Mouse (Mus musculus) liver, postnatal 0 days (tissue): ENCODE measurements around the gene Gabpa. TPM values are rescaled to one million over a fixed set of nuclear protein-coding genes. Genes with fewer than 3 reads are reported as not detected.

Experiments
- ATAC-seq: fragments of 200-750 bp; cut with Nextera tagmentation; 2 replicates; pipeline ENCODE4 v1.8.0; 2017; ENCODE audit warnings: mild to moderate bottlenecking, moderate library complexity
- DNase-seq: peaks from one replicate; pipeline ENCODE4 v3.0.0-alpha.2; 2016
- H3K27ac ChIP-seq: fragments of 300-500 bp; sonication (generic); 2 replicates; pipeline ENCODE4 v1.5.1; 2014; ENCODE audit warnings: antibody characterized with exemption, moderate library complexity, mild to moderate bottlenecking, low read depth
- H3K27me3 ChIP-seq: fragments of 300-500 bp; sonication (generic); 2 replicates; pipeline ENCODE4 v1.6.1; 2014; ENCODE audit warnings: low read length, control low read depth, mixed read lengths; ENCODE audit not compliant: insufficient read depth
- H3K36me3 ChIP-seq: fragments of 300-500 bp; sonication (generic); replicated peaks from 2 replicates; pipeline ENCODE4 v1.6.1; 2014; ENCODE audit warnings: mild to moderate bottlenecking, control low read depth, low read length, moderate library complexity, mixed read lengths; ENCODE audit not compliant: insufficient read depth
- H3K4me1 ChIP-seq: fragments of 300-500 bp; sonication (generic); 2 replicates; pipeline ENCODE4 v1.6.1; 2014; ENCODE audit warnings: antibody characterized with exemption, mild to moderate bottlenecking, control low read depth; ENCODE audit not compliant: insufficient read depth
- H3K4me2 ChIP-seq: fragments of 300-500 bp; sonication (generic); 2 replicates; pipeline ENCODE4 v1.6.1; 2014; ENCODE audit warnings: low read depth, mild to moderate bottlenecking, low read length, moderate library complexity, mixed read lengths
- H3K4me3 ChIP-seq: fragments of 300-500 bp; sonication (generic); 2 replicates; pipeline ENCODE4 v1.5.1; 2014; ENCODE audit warnings: low read depth, low read length
- H3K9ac ChIP-seq: fragments of 300-500 bp; sonication (generic); replicated peaks from 2 replicates; pipeline ENCODE4 v1.6.1; 2014; ENCODE audit warnings: mild to moderate bottlenecking, moderate library complexity
- H3K9me3 ChIP-seq: fragments of 300-500 bp; sonication (generic); 2 replicates; pipeline ENCODE4 v1.6.1; 2016; ENCODE audit warnings: mild to moderate bottlenecking, control low read depth, low read length, mixed read lengths
- CTCF ChIP-seq: sonication (generic); IDR thresholded peaks from 2 replicates; pipeline ENCODE4 v1.5.1; 2016; ENCODE audit warnings: antibody characterized with exemption, low read depth
- EP300 ChIP-seq: IDR thresholded peaks from 2 replicates; pipeline ENCODE4 v1.6.1; 2016; ENCODE audit warnings: antibody characterized with exemption, low read depth, mild to moderate bottlenecking
- WGBS: fragments of 180-500 bp; shearing (Covaris S2); extraction: QIAGEN DNeasy Blood & Tissue Kit; methylation state at CpG from one replicate; pipeline ENCODE4 v1.1.7; 2014; ENCODE audit not compliant: insufficient replicate concordance; 5-methylcytosine and 5-hydroxymethylcytosine counted together
- polyA plus RNA-seq: library from polyadenylated mRNA; unstranded; fragments of >200 nt; fragmentation: Nextera tagmentation; extraction: Ambion mirVana; gene quantifications from 2 replicates; pipeline ENCODE4 v1.2.1, GENCODE M21; 2015

Gene Gabpa
- polyA plus RNA-seq, result 7.9 and 9.2 TPM in 2 replicates

DNA sequence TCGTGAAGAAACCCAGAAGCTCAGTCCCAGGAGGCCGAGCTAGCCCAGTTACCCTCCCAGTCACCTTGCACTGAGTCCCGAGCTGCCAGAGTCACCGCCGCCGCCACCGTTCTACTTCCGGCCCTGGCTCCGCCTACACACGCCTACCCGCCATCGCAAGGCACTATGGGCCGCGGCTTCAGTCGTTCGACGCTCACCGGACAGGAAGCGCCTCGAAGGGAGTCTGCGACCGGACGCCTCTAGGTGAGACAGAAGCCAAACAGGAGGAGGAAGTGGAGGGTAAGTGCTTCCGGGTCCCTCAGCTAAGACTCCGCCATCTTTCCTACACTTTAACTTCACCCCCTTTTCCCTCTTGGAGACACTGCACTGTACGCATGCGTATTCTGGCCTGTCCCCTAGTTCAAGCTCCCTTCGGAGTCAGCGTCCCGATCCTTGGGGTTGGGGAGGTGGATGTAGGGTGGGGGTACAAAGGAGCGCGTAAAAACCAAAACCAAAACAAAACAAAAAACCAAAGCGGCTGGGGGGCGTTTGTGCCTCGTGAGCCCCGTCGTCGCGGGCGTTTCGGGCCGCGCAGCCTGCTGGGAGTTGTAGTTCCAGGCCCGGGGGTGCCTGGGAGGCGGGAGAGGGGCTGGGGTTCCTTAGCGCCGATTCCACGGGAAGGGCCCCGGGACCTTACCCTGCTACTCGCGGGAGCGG, at the start of gene Gabpa:
TSS of gene Gabpa (plus strand) at position 181 of the 696 bp plus-strand sequence.
- no peak for TF ChIP-seq CTCF
- peak; percentile 74 for TF ChIP-seq EP300

DNA sequence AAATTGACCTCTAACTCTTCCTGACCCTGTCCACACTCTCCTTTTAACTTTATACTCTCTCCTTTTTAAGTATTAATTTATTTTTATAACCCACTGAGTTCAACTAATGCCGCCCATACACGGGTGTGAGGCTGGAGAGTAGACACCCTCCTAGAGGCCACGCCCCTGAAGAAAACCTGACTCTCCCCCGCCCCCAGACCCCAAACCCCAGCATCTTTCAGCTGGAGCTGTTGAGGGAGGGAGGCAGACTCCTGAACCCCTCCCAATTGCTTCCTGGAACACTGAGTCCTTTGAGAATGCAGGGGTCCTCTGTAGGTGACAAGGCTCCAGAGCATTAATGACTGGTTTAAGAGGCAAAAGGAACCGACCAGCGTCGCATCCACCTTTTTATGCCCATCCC, 49.8 kb upstream of the Gabpa start:
- Histone ChIP-seq H3K27me3 (no peaks in the 10 kb centered on the region), H3K4me2 (no peak overlapping the region), H3K4me3 (no peak overlapping the region), H3K9ac (no peak overlapping the region), H3K4me1 (no peaks in the 10 kb centered on the region), H3K36me3 (no peaks in the 10 kb centered on the region), H3K27ac (no peak overlapping the region), H3K9me3 (no peaks in the 10 kb centered on the region)
- WGBS, result 55% methylated on average over 7 of the region's 7 CpGs
- DNase-seq, result no peak
- TF ChIP-seq EP300, result no peak
- no peak for TF ChIP-seq CTCF
- no peak for ATAC-seq

More for the DNA sequence above, at the start of gene Gabpa:
- peak within 1 kb of the TSS; percentile 82 for H3K4me2 ChIP-seq
- H3K4me1 ChIP-seq, result peaks cover 16% of the 10 kb centered on the region
- no peaks in the 10 kb centered on the region for H3K27me3 ChIP-seq
- H3K9me3 ChIP-seq, result no peaks in the 10 kb centered on the region
- peaks cover 34% of the 10 kb centered on the region for H3K36me3 ChIP-seq
- peak; percentile 94 for ATAC-seq
- DNase-seq, result peak; percentile 94
- WGBS, result under 1% methylated on average over 52 of the region's 52 CpGs
- peak within 1 kb of the TSS; percentile 98 for H3K27ac ChIP-seq
- peak within 1 kb of the TSS; percentile 99 for H3K9ac ChIP-seq
- H3K4me3 ChIP-seq, result peak within 1 kb of the TSS; percentile 98

DNA sequence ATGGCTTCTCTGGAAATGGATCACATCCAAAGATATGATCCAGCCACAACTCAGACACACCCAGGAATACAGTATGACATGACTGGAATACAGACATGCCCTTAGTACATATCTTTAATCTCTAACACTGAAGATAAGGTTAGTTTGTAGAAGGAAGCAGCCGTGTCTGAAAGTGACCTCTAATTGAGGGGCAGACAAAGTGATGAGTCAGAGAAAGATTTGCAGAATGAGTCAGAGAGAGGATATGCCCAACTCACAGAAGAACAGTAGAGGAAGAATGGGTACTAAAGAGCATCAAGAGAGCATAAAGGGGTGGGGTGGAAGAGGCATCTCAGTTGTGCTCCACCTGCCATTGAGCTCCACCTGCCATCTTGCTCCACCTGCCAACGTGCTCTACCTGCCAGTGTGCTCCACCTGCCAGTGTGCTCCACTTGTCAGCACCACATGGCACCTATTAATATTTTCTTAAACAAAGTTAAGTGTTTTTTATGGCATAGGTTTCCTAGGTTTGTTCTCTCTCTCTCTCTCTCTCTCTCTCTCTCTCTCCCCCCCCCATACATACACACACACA, 44.0 kb upstream of the Gabpa start:
- 72% methylated on average over 2 of the region's 2 CpGs for WGBS
- Histone ChIP-seq H3K27me3 (no peaks in the 10 kb centered on the region), H3K4me2 (no peak overlapping the region), H3K9ac (no peak overlapping the region), H3K4me1 (no peaks in the 10 kb centered on the region), H3K9me3 (no peaks in the 10 kb centered on the region), H3K36me3 (no peaks in the 10 kb centered on the region), H3K27ac (no peak overlapping the region), H3K4me3 (no peak overlapping the region)
- no peak for ATAC-seq
- TF ChIP-seq EP300 (no peak), CTCF (no peak)
- no peak for DNase-seq

DNA sequence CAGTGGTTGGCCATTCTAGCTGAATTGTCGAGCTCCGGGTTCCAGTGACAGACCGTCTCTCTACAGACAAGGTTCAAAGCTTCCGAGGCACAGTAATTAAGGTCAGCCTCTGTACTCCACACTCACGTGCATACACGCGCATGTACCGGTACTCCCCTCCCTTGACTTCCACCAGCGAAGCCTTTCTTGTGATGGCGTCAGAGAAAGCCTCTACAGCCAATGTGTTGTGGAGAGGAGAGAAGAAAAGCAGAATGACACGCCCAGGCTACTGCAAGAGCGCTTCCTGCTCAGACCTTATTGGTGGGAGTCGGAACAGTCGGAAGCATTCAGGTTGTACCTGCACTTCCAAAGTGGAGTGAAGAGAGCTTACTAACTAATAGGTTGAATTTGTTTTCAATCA, 41.3 kb upstream of the Gabpa start:
- Histone ChIP-seq H3K27me3 (no peaks in the 10 kb centered on the region), H3K9me3 (no peaks in the 10 kb centered on the region), H3K4me2 (no peak overlapping the region), H3K4me1 (no peaks in the 10 kb centered on the region), H3K27ac (no peak overlapping the region), H3K36me3 (no peaks in the 10 kb centered on the region), H3K9ac (no peak overlapping the region), H3K4me3 (no peak overlapping the region)
- 89% methylated on average over 14 of the region's 14 CpGs for WGBS
- DNase-seq, result no peak
- no peak for TF ChIP-seq CTCF
- no peak for TF ChIP-seq EP300
- ATAC-seq, result no peak

DNA sequence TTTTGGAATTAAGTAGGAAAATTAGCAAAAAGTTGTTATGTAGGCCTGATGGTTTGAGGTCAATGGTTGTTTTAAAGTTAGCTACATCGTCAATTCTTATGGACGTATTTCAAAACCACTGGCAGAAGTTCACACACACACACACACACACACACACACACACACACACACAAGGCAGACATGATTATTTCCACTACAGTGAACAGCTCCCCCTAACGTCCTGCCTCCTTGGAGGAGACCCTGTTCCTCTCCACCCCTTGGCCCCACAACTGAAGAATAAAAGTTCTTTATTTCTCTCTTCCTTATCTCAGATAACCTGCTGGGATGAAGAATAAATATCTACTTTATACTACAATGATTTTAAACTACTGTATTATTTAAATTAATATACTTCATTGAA, 39.4 kb upstream of the Gabpa start:
- H3K9me3 ChIP-seq, result no peaks in the 10 kb centered on the region
- no peaks in the 10 kb centered on the region for H3K36me3 ChIP-seq
- H3K9ac ChIP-seq, result no peak overlapping the region
- H3K4me3 ChIP-seq, result no peak overlapping the region
- ATAC-seq (no peak), DNase-seq (no peak)
- H3K4me2 ChIP-seq, result no peak overlapping the region
- no peaks in the 10 kb centered on the region for H3K4me1 ChIP-seq
- TF ChIP-seq EP300, result no peak
- peak; percentile 26; the same call in 1 of the 2 replicates for TF ChIP-seq CTCF
- H3K27me3 ChIP-seq, result no peaks in the 10 kb centered on the region
- H3K27ac ChIP-seq, result no peak overlapping the region
- WGBS, result 41% methylated on average over 3 of the region's 3 CpGs

DNA sequence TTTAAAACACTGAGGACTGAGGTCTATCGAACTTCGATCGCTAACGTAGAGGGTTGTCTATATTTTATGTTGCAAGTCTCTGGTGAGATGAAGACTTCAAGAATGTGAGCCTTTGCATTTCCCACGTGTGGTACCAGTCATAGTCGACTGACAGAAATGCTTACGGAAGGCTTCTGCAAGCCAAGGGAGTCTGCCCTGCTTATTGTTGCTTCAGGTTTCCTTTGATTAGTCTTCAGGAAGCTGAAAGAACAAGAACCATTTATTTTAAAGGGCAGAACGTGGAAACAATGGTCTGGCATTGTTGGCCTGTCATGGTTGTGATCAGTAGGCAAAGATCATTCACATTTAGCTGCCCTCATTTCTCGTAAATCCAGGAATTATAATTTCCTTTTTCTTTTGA, 38.0 kb upstream of the Gabpa start:
- WGBS, result 72% methylated on average over 9 of the region's 9 CpGs

More for the DNA sequence above, 38.0 kb upstream of the Gabpa start:
- Histone ChIP-seq H3K27ac (no peak overlapping the region), H3K9ac (no peak overlapping the region), H3K36me3 (no peaks in the 10 kb centered on the region), H3K4me1 (no peaks in the 10 kb centered on the region), H3K4me2 (no peak overlapping the region), H3K4me3 (no peak overlapping the region), H3K27me3 (no peaks in the 10 kb centered on the region), H3K9me3 (no peaks in the 10 kb centered on the region)
- ATAC-seq (no peak), DNase-seq (no peak)
- TF ChIP-seq EP300 (no peak), CTCF (no peak)
